Mouse (Mus musculus) intestine, embryonic 16.5 days (tissue): Measurements from ENCODE around the gene Cttnbp2nl. TPM values are rescaled to one million over a fixed set of nuclear protein-coding genes. Genes with fewer than 3 reads are reported as not detected.
A peak's percentile ranks its signal among the peaks of the same experiment; 100 is the strongest.

ENCODE experiments used
- ATAC-seq: fragments of 200-750 bp; cut with Nextera tagmentation; 2 replicates; pipeline ENCODE4 v1.8.0; 2017; ENCODE audit warnings: moderate TSS enrichment, moderate library complexity
- H3K27ac ChIP-seq: fragments of 300-500 bp; sonication (generic); 2 replicates; pipeline ENCODE4 v1.5.1; 2014; ENCODE audit warnings: mild to moderate bottlenecking, low read length
- H3K27me3 ChIP-seq: fragments of 300-500 bp; sonication (generic); replicated peaks from 2 replicates; pipeline ENCODE4 v1.6.1; 2014; ENCODE audit warnings: low read length, control low read depth, mixed read lengths; ENCODE audit not compliant: control insufficient read depth, insufficient read depth
- H3K36me3 ChIP-seq: fragments of 300-500 bp; sonication (generic); 2 replicates; pipeline ENCODE4 v1.6.1; 2014; ENCODE audit warnings: low read length, control low read depth; ENCODE audit not compliant: control insufficient read depth, insufficient read depth
- H3K4me1 ChIP-seq: fragments of 300-500 bp; sonication (generic); 2 replicates; pipeline ENCODE4 v1.6.1; 2014; ENCODE audit warnings: low read length, control low read depth, mixed read lengths; ENCODE audit not compliant: control insufficient read depth, insufficient read depth
- H3K4me2 ChIP-seq: fragments of 300-500 bp; sonication (generic); 2 replicates; pipeline ENCODE4 v1.6.1; 2014; ENCODE audit warnings: low read depth, low read length, control low read depth
- H3K4me3 ChIP-seq: fragments of 300-500 bp; sonication (generic); 2 replicates; pipeline ENCODE4 v1.5.1; 2014; ENCODE audit warnings: mild to moderate bottlenecking, low read length
- H3K9ac ChIP-seq: fragments of 300-500 bp; sonication (generic); 2 replicates; pipeline ENCODE4 v1.6.1; 2014; ENCODE audit warnings: low read depth, low read length
- H3K9me3 ChIP-seq: fragments of 300-500 bp; sonication (generic); 2 replicates; pipeline ENCODE4 v1.6.1; 2016; ENCODE audit warnings: low read length, control low read depth; ENCODE audit not compliant: control insufficient read depth
- WGBS: fragments of 180-500 bp; shearing (Covaris S2); extraction: QIAGEN DNeasy Blood & Tissue Kit; methylation state at CpG from one replicate; pipeline ENCODE4 v1.1.7; 2014; 5-methylcytosine and 5-hydroxymethylcytosine counted together
- polyA plus RNA-seq: library from polyadenylated mRNA; unstranded; fragments of >200 nt; fragmentation: Nextera tagmentation; extraction: Ambion mirVana; gene quantifications from 2 replicates; pipeline ENCODE4 v1.2.1, GENCODE M21; 2015

Gene Cttnbp2nl
- polyA plus RNA-seq = 17.7 and 19.0 TPM in 2 replicates

GRCm38 (mm10) chr3:105052937-105053697, at the start of gene Cttnbp2nl:
Gene Cttnbp2nl, minus strand, starts transcription at chr3:105053146.
- H3K4me3 ChIP-seq = peak within 1 kb of the TSS; percentile 94
- H3K4me2 ChIP-seq = peak within 1 kb of the TSS; percentile 78
- ATAC-seq = peak; percentile 96
- H3K36me3 ChIP-seq = no peaks in the 10 kb centered on the region
- whole genome bisulfite sequencing = 2% methylated on average over 31 of the region's 31 CpGs
- H3K27ac ChIP-seq = peak within 1 kb of the TSS; percentile 81
- peak within 1 kb of the TSS; percentile 80 for H3K9ac ChIP-seq
- H3K9me3 ChIP-seq = no peaks in the 10 kb centered on the region
- H3K4me1 ChIP-seq = peaks cover 20% of the 10 kb centered on the region
- H3K27me3 ChIP-seq = no peaks in the 10 kb centered on the region

DNA sequence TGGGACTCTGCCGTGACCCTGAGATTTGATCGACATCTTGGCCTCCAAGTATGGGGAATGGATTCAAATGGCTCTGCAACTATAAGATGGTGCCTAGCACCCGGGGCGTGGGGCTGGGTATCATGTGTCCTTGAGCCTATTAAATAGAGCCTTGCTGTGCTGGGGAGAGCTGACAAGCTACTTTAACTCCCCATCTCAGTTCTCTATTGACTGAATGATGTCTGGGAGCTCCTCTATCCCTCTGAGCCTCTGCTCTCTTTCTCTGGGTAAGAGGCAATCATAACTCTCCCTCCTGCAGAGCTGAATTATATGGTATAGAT, 47.3 kb upstream of the Cttnbp2nl start:
- Histone ChIP-seq H3K27ac (no peak overlapping the region), H3K36me3 (no peaks in the 10 kb centered on the region), H3K9ac (no peak overlapping the region), H3K4me1 (no peaks in the 10 kb centered on the region), H3K4me2 (no peak overlapping the region), H3K27me3 (no peaks in the 10 kb centered on the region), H3K9me3 (no peaks in the 10 kb centered on the region), H3K4me3 (no peak overlapping the region)
- no peak for ATAC-seq
- WGBS = 82% methylated on average over 4 of the region's 4 CpGs

- Histone ChIP-seq H3K4me3 (no peak overlapping the region), H3K27me3 (no peaks in the 10 kb centered on the region), H3K9ac (no peak overlapping the region), H3K4me2 (no peak overlapping the region), H3K4me1 (no peaks in the 10 kb centered on the region), H3K27ac (no peak overlapping the region), H3K9me3 (no peaks in the 10 kb centered on the region), H3K36me3 (no peaks in the 10 kb centered on the region)
- ATAC-seq = no peak
- 45% methylated on average over 15 of the region's 15 CpGs for WGBS
Observed at GRCm38 (mm10) chr3:105099526-105100269, 46.8 kb upstream of the Cttnbp2nl start.

- Histone ChIP-seq H3K36me3 (no peaks in the 10 kb centered on the region), H3K27ac (no peak overlapping the region), H3K4me2 (no peak overlapping the region), H3K9ac (no peak overlapping the region), H3K4me3 (no peak overlapping the region), H3K4me1 (no peaks in the 10 kb centered on the region), H3K9me3 (no peaks in the 10 kb centered on the region), H3K27me3 (no peaks in the 10 kb centered on the region)
- ATAC-seq = no peak
- WGBS = 75% methylated on average over 4 of the region's 4 CpGs
Observed at GRCm38 (mm10) chr3:105097581-105097980, 44.6 kb upstream of the Cttnbp2nl start.

- H3K9ac ChIP-seq = no peak overlapping the region
- H3K4me3 ChIP-seq = no peak overlapping the region
- WGBS = 77% methylated on average over 5 of the region's 5 CpGs
- ATAC-seq = no peak
- no peaks in the 10 kb centered on the region for H3K9me3 ChIP-seq
- no peak overlapping the region for H3K27ac ChIP-seq
- no peaks in the 10 kb centered on the region for H3K27me3 ChIP-seq
- H3K4me2 ChIP-seq = no peak overlapping the region
- H3K36me3 ChIP-seq = no peaks in the 10 kb centered on the region
- H3K4me1 ChIP-seq = no peaks in the 10 kb centered on the region
Observed at GRCm38 (mm10) chr3:105095026-105095425, 42.1 kb upstream of the Cttnbp2nl start.

DNA sequence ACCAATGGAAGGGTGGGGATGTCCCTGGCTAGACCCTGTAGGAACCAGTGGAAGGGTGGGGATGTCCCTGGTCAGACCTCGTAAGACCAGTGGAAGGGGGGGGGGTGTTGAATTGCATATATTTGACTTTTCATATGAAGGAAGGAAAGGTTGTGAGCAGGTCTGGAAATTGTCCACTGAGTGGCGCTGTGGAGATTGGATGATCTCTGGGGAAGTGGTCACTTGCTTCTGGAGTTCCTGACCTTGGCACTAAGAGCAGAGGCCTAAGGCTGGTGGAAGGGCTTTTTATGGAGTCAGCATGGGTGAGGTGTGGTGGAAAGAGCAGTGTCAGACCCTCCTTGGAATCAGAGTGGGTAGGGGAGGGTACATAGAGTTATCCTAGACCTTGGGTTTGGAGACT, 41.5 kb upstream of the Cttnbp2nl start:
- Histone ChIP-seq H3K9me3 (no peaks in the 10 kb centered on the region), H3K36me3 (no peaks in the 10 kb centered on the region), H3K27me3 (no peaks in the 10 kb centered on the region), H3K4me2 (no peak overlapping the region), H3K4me3 (no peak overlapping the region), H3K27ac (no peak overlapping the region), H3K4me1 (no peaks in the 10 kb centered on the region), H3K9ac (no peak overlapping the region)
- 63% methylated on average over 2 of the region's 2 CpGs for WGBS
- no peak for ATAC-seq

DNA sequence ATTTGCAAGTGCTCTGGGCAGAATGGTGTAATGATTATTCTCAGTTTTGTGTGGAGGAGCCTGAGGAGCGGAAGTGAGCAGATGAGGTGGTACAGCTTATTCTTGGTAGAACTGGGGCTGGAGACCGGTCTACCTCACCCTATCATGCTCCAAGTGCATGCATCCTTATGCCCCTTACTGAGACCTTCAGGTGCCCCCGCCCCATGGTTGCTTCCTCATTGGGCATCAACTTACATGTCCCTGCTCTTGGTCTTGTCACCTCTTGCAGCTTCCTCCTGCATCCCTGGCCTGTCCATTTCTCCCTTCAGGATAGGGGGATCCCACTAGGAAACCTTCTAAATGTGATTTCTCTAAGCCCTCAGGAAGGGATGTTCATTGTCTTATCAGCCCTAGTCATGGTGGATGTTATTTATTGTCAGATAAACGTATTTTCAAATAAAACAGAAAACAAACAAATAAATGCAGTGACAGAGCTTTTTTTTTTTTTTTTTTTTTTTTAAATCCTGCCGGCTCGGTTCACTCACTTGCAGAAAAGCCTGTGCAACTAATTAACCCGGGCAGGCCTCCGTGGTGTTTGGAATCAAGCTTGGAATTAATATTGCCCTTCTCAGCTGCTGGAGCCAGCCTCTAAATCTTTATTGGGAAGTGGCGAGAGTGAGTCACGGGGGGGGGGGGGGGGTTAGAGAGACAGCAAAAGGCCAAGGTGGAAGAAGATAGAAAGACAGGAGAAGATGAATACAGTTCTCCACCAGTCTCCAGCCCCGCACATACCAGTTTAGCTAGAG, 40.0 kb upstream of the Cttnbp2nl start:
- Histone ChIP-seq H3K4me2 (no peak overlapping the region), H3K27ac (no peak overlapping the region), H3K36me3 (no peaks in the 10 kb centered on the region), H3K4me3 (no peak overlapping the region), H3K9me3 (no peaks in the 10 kb centered on the region), H3K9ac (no peak overlapping the region), H3K27me3 (no peaks in the 10 kb centered on the region), H3K4me1 (no peaks in the 10 kb centered on the region)
- no peak for ATAC-seq
- WGBS = 62% methylated on average over 11 of the region's 11 CpGs

DNA sequence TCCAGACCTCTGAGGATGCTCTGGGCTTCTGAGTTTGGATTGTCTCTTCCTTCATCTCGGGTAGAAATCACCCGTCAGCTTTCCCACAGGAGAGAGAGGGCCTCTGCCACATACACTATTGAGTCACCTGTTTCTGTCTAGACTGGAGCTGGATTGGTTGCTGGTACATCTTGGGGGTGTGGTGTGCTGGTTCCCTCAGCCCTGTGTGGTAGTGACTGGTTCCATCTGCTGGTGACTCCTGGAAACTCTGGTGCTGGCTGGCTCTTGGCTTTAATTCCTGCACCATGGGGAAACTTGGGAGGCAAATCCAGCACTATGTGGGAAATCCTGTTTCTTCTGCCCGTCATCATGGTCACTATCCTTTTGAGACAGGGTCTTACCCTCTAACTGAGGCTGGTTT, 38.0 kb upstream of the Cttnbp2nl start:
- H3K27ac ChIP-seq = no peak overlapping the region
- no peak overlapping the region for H3K4me2 ChIP-seq
- no peaks in the 10 kb centered on the region for H3K9me3 ChIP-seq
- no peak overlapping the region for H3K9ac ChIP-seq
- ATAC-seq = peak; percentile 88
- no peaks in the 10 kb centered on the region for H3K4me1 ChIP-seq
- WGBS = 11% methylated on average over 3 of the region's 3 CpGs
- no peak overlapping the region for H3K4me3 ChIP-seq
- H3K27me3 ChIP-seq = no peaks in the 10 kb centered on the region
- no peaks in the 10 kb centered on the region for H3K36me3 ChIP-seq

GRCm38 (mm10) chr3:105090147-105090546, 37.2 kb upstream of the Cttnbp2nl start:
- no peak overlapping the region for H3K4me3 ChIP-seq
- WGBS = 87% methylated on average over 7 of the region's 7 CpGs
- no peak for ATAC-seq
- no peaks in the 10 kb centered on the region for H3K36me3 ChIP-seq
- H3K9ac ChIP-seq = no peak overlapping the region
- no peak overlapping the region for H3K27ac ChIP-seq
- no peak overlapping the region for H3K4me2 ChIP-seq
- H3K4me1 ChIP-seq = no peaks in the 10 kb centered on the region
- no peaks in the 10 kb centered on the region for H3K9me3 ChIP-seq
- H3K27me3 ChIP-seq = no peaks in the 10 kb centered on the region
